Mouse (Mus musculus): Measurements from ENCODE around the gene Olfr586.

- TF ChIP-seq MYC (IDR thresholded peaks at IDR 0.05; ENCODE audit: low read depth, low read length) (no peak), CTCF (conservative IDR thresholded peaks at IDR 0.05 in 1 of 2, IDR thresholded peaks at IDR 0.05 in 1 of 2; ENCODE audit: low read depth in 2 of 2, low read length in 2 of 2) (no peak), RCOR1 (conservative IDR thresholded peaks at IDR 0.05; ENCODE audit: low read depth, low read length) (no peak), TCF12 (IDR thresholded peaks at IDR 0.05; ENCODE audit: low read depth, low read length) (no peak), ETS1 (conservative IDR thresholded peaks at IDR 0.05; ENCODE audit: low read depth, low read length) (no peak), POLR2A (IDR thresholded peaks at IDR 0.05; ENCODE audit: low read depth, low read length) (no peak), EP300 (IDR thresholded peaks at IDR 0.05; ENCODE audit: low read length) (no peak), JUND (conservative IDR thresholded peaks at IDR 0.05; ENCODE audit: low read depth, low read length) (no peak), PAX5 (IDR thresholded peaks at IDR 0.05; ENCODE audit: low read length) (no peak), USF1 (IDR thresholded peaks at IDR 0.05; ENCODE audit: low read depth, low read length) (no peak)
Observed at GRCm38 (mm10) chr7:103140579-103140978, 15.1 kb upstream of the Olfr586 start, which contains the start of gene Olfr588-ps1.
